Mouse (Mus musculus): ENCODE measurements around the gene Ces1c. TPM values are rescaled to one million over a fixed set of nuclear protein-coding genes. Genes with fewer than 3 reads are reported as not detected.

Ces1c gene
- polyA plus RNA-seq, 1 experiment, result not detected

DNA sequence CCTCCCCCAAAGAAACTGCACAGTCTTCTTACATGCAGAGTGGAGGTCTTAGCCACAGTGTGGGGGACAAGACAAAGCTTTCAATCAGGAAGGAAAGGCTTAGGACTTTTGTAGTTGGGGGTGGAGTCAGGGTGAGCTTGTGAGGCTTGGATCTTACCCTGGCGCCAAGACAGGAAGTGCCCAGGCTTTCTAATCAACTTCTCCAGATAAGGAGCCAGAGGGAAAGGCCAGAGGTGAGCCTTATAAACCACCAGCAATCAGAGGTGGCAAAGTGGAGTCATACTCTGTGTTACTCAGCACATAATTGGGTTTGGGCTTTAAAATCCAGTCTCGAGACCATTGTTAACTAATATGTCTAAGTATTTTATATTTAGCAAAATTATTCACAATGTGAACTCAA, 75.8 kb downstream of the Ces1c start:
- TF ChIP-seq CTCF (IDR thresholded peaks at IDR 0.05; ENCODE audit: low read depth, low read length), result no peak
- TF ChIP-seq POLR2A (IDR thresholded peaks at IDR 0.05; ENCODE audit: borderline replicate concordance, low read depth, low read length), result no peak
- H3K4me1 ChIP-seq (ENCODE audit: control insufficient read depth, insufficient read depth, low read length), result no peaks in the 10 kb centered on the region
- H3K4me3 ChIP-seq (ENCODE audit: insufficient read depth, low read length), result no peak overlapping the region
- no peak overlapping the region for H3K27ac ChIP-seq (ENCODE audit: insufficient read depth, low read depth, low read length)

Other genes starting within 250 kb of the Ces1c start
- gene Capns2, start 229.9 kb downstream of the Ces1c start, polyA plus RNA-seq (2012; ENCODE audit: insufficient read depth, insufficient read length, missing spikeins), result 2.8 and 4.9 TPM in 2 replicates
- gene Slc6a2, start 171.2 kb downstream of the Ces1c start, polyA plus RNA-seq (2012; ENCODE audit: insufficient read depth, insufficient read length, missing spikeins), result not detected in 2 replicates
- not detected in 2 replicates for gene Ces1a, start 83.1 kb downstream of the Ces1c start, polyA plus RNA-seq (2012; ENCODE audit: insufficient read depth, insufficient read length, missing spikeins)
- gene Ces1b, start 51.3 kb downstream of the Ces1c start, polyA plus RNA-seq (2012; ENCODE audit: insufficient read depth, insufficient read length, missing spikeins), result not detected in 2 replicates
- not detected in 2 replicates for gene Ces1d, start 66.6 kb upstream of the Ces1c start, polyA plus RNA-seq (2012; ENCODE audit: insufficient read depth, insufficient read length, missing spikeins)
- not detected in 2 replicates for gene Ces1e, start 98.3 kb upstream of the Ces1c start, polyA plus RNA-seq (2012; ENCODE audit: insufficient read depth, insufficient read length, missing spikeins)
- not detected in 2 replicates for gene Ces1f, start 148.5 kb upstream of the Ces1c start, polyA plus RNA-seq (2012; ENCODE audit: insufficient read depth, insufficient read length, missing spikeins)
- gene Ces1g, start 206.0 kb upstream of the Ces1c start, polyA plus RNA-seq (2012; ENCODE audit: insufficient read depth, insufficient read length, missing spikeins), result not detected in 2 replicates
- not detected in 2 replicates for gene Ces1h, start 248.4 kb upstream of the Ces1c start, polyA plus RNA-seq (2012; ENCODE audit: insufficient read depth, insufficient read length, missing spikeins)